Mouse (Mus musculus) heart, embryonic 12.5 days (tissue): ENCODE data around the gene Evi2a. TPM values are rescaled to one million over a fixed set of nuclear protein-coding genes. Genes with fewer than 3 reads are reported as not detected.

ENCODE experiments used
- ATAC-seq: fragments of 200-750 bp; cut with Nextera tagmentation; 2 replicates; pipeline ENCODE4 v1.8.0; 2017; ENCODE audit warnings: moderate TSS enrichment, moderate library complexity; ENCODE audit not compliant: insufficient number of reproducible peaks, low FRiP score
- H3K27ac ChIP-seq: fragments of 300-500 bp; sonication (generic); 2 replicates; pipeline ENCODE4 v1.5.1; 2016; ENCODE audit warnings: mild to moderate bottlenecking, moderate library complexity; ENCODE audit not compliant: poor library complexity, severe bottlenecking
- H3K27me3 ChIP-seq: fragments of 300-500 bp; sonication (generic); replicated peaks from 2 replicates; pipeline ENCODE4 v1.6.1; 2016; ENCODE audit warnings: mild to moderate bottlenecking, moderate library complexity
- H3K36me3 ChIP-seq: fragments of 300-500 bp; sonication (generic); 2 replicates; pipeline ENCODE4 v1.6.1; 2016; ENCODE audit warnings: mild to moderate bottlenecking, moderate library complexity
- H3K4me1 ChIP-seq: fragments of 300-500 bp; sonication (generic); replicated peaks from 2 replicates; pipeline ENCODE4 v1.6.1; 2016; ENCODE audit warnings: mild to moderate bottlenecking
- H3K4me2 ChIP-seq: fragments of 300-500 bp; sonication (generic); 2 replicates; pipeline ENCODE4 v1.6.1; 2016; ENCODE audit warnings: mild to moderate bottlenecking, moderate library complexity
- H3K4me3 ChIP-seq: fragments of 300-500 bp; sonication (generic); 2 replicates; pipeline ENCODE4 v1.5.1; 2016; ENCODE audit warnings: mild to moderate bottlenecking
- H3K9ac ChIP-seq: fragments of 300-500 bp; sonication (generic); 2 replicates; pipeline ENCODE4 v1.6.1; 2016; ENCODE audit warnings: mild to moderate bottlenecking, moderate library complexity
- H3K9me3 ChIP-seq: fragments of 300-500 bp; sonication (generic); replicated peaks from 2 replicates; pipeline ENCODE4 v1.6.1; 2016; ENCODE audit warnings: mild to moderate bottlenecking, moderate library complexity
- WGBS: fragments of 180-500 bp; shearing (Covaris S2); methylation state at CpG from one replicate; pipeline ENCODE4 v1.1.7; 2016; 5-methylcytosine and 5-hydroxymethylcytosine counted together
- polyA plus RNA-seq: library from polyadenylated mRNA; unstranded; fragments of >200 nt; fragmentation: Nextera tagmentation; extraction: Ambion mirVana; gene quantifications from 2 replicates; pipeline ENCODE4 v1.2.1, GENCODE M21; 2016

Gene Evi2a
- polyA plus RNA-seq, 1 experiment from 2014 or later, result 1.1 TPM

- Histone ChIP-seq H3K4me2 (no peak overlapping the region), H3K9ac (no peak overlapping the region), H3K4me3 (no peak overlapping the region), H3K4me1 (peaks cover 9% of the 10 kb centered on the region; the same call in 1 of the 2 replicates), H3K27ac (no peak overlapping the region), H3K9me3 (no peaks in the 10 kb centered on the region), H3K27me3 (no peaks in the 10 kb centered on the region), H3K36me3 (0 out of 2 replicates have a peak, but pooled peaks cover 3% of the 10 kb centered on the region)
- WGBS, result 88% methylated on average over 1 of the region's 1 CpGs
- no peak for ATAC-seq
These were observed 6.2 kb downstream of the Evi2a start for GRCm38 (mm10) chr11:79524310-79524575.

- Histone ChIP-seq H3K4me2 (no peak within 1 kb of the TSS), H3K27ac (no peak within 1 kb of the TSS), H3K9me3 (no peaks in the 10 kb centered on the region), H3K27me3 (no peaks in the 10 kb centered on the region), H3K4me1 (peaks cover 9% of the 10 kb centered on the region; the same call in 1 of the 2 replicates), H3K36me3 (0 out of 2 replicates have a peak, but pooled peaks cover 3% of the 10 kb centered on the region), H3K4me3 (no peak within 1 kb of the TSS), H3K9ac (no peak within 1 kb of the TSS)
- ATAC-seq, result no peak
- WGBS, result 61% methylated on average over 10 of the region's 10 CpGs
These were observed 6.7 kb downstream of the Evi2a start, which contains the start of gene Evi2b for GRCm38 (mm10) chr11:79523560-79524309. Gene Evi2b, minus strand, starts transcription at chr11:79523762.

- ATAC-seq, result no peak
- Histone ChIP-seq H3K27me3 (no peaks in the 10 kb centered on the region), H3K9me3 (no peaks in the 10 kb centered on the region), H3K36me3 (0 out of 2 replicates have a peak, but pooled peaks cover 3% of the 10 kb centered on the region), H3K4me1 (peaks cover 9% of the 10 kb centered on the region; the same call in 1 of the 2 replicates), H3K9ac (no peak overlapping the region), H3K4me2 (no peak overlapping the region), H3K27ac (no peak overlapping the region), H3K4me3 (no peak overlapping the region)
- 77% methylated on average over 1 of the region's 1 CpGs for WGBS
These were observed 7.5 kb downstream of the Evi2a start for GRCm38 (mm10) chr11:79522944-79523343.

GRCm38 (mm10) chr11:79521930-79522329 lies 8.5 kb downstream of the Evi2a start:
- Histone ChIP-seq H3K27ac (no peak overlapping the region), H3K4me3 (no peak overlapping the region)

GRCm38 (mm10) chr11:79520772-79521171 lies 9.6 kb downstream of the Evi2a start:
- Histone ChIP-seq H3K36me3 (0 out of 2 replicates have a peak, but pooled peaks cover 3% of the 10 kb centered on the region), H3K27ac (no peak overlapping the region), H3K4me3 (no peak overlapping the region), H3K9me3 (no peaks in the 10 kb centered on the region), H3K9ac (no peak overlapping the region), H3K4me1 (no peaks in the 10 kb centered on the region), H3K4me2 (no peak overlapping the region), H3K27me3 (no peaks in the 10 kb centered on the region)
- no peak for ATAC-seq

More at GRCm38 (mm10) chr11:79521930-79522329, 8.5 kb downstream of the Evi2a start:
- H3K27me3 ChIP-seq, result no peaks in the 10 kb centered on the region
- H3K4me2 ChIP-seq, result no peak overlapping the region
- H3K9me3 ChIP-seq, result no peaks in the 10 kb centered on the region
- no peak for ATAC-seq
- no peak overlapping the region for H3K9ac ChIP-seq
- 0 out of 2 replicates have a peak, but pooled peaks cover 3% of the 10 kb centered on the region for H3K36me3 ChIP-seq
- H3K4me1 ChIP-seq, result peaks cover 2% of the 10 kb centered on the region; the same call in 1 of the 2 replicates

- H3K9me3 ChIP-seq, result no peaks in the 10 kb centered on the region
- H3K27ac ChIP-seq, result no peak overlapping the region
- H3K27me3 ChIP-seq, result no peaks in the 10 kb centered on the region
- no peak overlapping the region for H3K9ac ChIP-seq
- ATAC-seq, result no peak
- H3K4me1 ChIP-seq, result no peaks in the 10 kb centered on the region
- 79% methylated on average over 1 of the region's 1 CpGs for WGBS
- no peak overlapping the region for H3K4me3 ChIP-seq
- H3K36me3 ChIP-seq, result 0 out of 2 replicates have a peak, but pooled peaks cover 9% of the 10 kb centered on the region
- H3K4me2 ChIP-seq, result no peak overlapping the region
These were observed 10.5 kb downstream of the Evi2a start for GRCm38 (mm10) chr11:79519878-79520291.

DNA sequence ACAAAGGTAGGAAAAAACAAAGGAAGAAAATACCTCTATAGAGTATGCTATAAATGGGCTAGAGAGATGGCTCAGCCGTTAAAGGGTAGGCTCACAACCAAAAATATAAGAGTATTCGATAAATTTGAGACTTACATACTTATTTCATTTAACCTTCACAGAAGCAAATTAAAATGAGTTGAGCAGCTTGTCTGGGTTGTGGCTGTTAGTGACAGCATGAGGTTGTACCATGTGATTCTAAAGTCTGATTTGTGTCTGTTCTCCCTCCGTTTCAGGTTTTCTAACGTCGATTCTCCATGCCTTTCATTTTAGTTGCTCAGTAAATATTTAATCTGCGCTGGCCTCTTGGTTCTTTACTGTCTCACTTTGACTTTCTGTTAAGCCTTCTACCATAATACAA lies 11.1 kb downstream of the Evi2a start:
- no peaks in the 10 kb centered on the region for H3K9me3 ChIP-seq
- 88% methylated on average over 6 of the region's 6 CpGs for WGBS

DNA sequence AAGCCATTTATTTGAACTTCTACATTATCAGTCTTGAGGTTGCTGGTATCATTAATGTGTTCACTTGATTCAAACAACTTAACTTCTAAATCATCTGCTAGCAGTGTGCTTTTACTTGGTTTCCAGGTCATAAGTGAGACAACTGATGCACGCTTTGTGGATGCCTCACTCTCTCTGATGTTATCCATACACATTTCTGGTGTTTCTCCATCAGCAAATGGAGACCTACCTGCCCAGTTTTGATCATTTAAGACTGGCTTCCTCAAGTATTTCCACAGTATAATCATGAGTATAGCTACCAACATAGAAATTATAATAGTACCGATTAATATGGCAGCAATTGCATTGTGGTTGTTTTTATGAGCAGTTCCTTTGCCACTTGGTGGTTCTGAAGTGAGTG lies 14.6 kb downstream of the Evi2a start:
- Histone ChIP-seq H3K27me3 (no peaks in the 10 kb centered on the region), H3K36me3 (0 out of 2 replicates have a peak, but pooled peaks cover 6% of the 10 kb centered on the region), H3K4me3 (no peak overlapping the region), H3K4me2 (no peak overlapping the region), H3K9me3 (no peaks in the 10 kb centered on the region), H3K27ac (no peak overlapping the region), H3K4me1 (no peaks in the 10 kb centered on the region), H3K9ac (no peak overlapping the region)
- 95% methylated on average over 2 of the region's 2 CpGs for WGBS
- ATAC-seq, result no peak

More for the DNA sequence above, 11.1 kb downstream of the Evi2a start:
- Histone ChIP-seq H3K4me1 (no peaks in the 10 kb centered on the region), H3K27me3 (no peaks in the 10 kb centered on the region), H3K4me3 (no peak overlapping the region), H3K4me2 (no peak overlapping the region), H3K9ac (no peak overlapping the region), H3K36me3 (0 out of 2 replicates have a peak, but pooled peaks cover 9% of the 10 kb centered on the region), H3K27ac (no peak overlapping the region)
- ATAC-seq, result no peak

DNA sequence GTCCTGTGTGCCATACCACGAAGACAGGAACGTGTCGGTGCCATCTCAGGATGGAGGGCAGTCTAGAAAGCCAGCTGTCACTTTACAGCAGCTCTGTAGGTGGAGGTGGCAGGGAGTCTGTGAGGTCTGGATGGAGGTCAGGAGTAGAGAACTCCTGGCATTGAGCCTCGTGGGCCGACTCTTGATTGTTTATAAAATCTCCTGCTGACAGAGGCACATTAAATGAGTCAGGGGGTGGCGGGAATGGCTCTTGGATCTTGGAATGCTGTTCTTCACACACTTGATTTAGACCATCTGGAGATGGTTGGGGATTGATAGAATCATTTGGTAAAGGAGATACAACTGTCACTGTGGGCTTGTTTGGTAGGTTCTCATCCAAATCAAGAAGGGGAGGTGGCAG lies 15.1 kb downstream of the Evi2a start:
- no peak for ATAC-seq
- WGBS, result 74% methylated on average over 6 of the region's 6 CpGs
- Histone ChIP-seq H3K36me3 (0 out of 2 replicates have a peak, but pooled peaks cover 6% of the 10 kb centered on the region), H3K4me1 (no peaks in the 10 kb centered on the region), H3K4me2 (no peak overlapping the region), H3K27me3 (no peaks in the 10 kb centered on the region), H3K4me3 (no peak overlapping the region), H3K9me3 (no peaks in the 10 kb centered on the region), H3K27ac (no peak overlapping the region), H3K9ac (no peak overlapping the region)

DNA sequence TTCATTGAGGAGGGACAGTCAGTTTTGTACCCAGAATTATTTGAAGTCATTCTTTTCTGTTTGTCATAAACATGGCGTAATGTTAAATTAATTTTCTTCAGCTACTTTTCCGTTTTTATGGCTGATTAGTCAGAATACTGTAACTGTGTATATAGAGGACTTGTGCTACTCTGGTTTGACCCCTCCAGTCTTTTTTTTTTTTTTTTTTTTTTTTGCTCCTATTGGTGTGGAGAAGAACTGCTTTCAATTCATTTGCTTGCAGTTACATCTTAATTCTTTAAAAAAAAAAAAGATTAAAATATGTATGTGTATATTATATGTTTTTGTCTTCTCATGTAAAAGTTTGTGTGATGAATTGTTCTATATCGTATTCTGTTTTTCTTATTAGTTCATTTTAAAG lies 18.4 kb downstream of the Evi2a start:
- H3K27me3 ChIP-seq, result no peaks in the 10 kb centered on the region
- 93% methylated on average over 3 of the region's 3 CpGs for WGBS
- no peak for ATAC-seq

DNA sequence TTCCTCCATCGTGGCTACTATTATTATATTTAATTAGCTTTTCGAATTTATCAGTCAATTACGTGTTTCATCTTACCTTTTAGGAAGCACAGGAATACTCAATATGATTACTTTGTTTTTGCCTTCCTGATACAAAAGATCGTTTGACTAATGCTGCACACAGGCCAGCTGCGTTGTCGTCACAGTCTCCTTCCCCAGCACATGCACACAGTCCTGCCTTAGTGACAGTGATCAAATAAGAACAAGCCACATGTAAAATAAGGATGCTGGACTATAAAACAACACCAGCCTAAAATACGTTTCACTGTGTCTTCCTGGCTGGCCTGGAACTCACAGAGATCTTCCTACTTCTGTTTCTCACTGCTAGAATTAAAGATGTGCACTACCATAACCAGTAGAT lies 25.9 kb downstream of the Evi2a start:
- H3K4me3 ChIP-seq, result no peak overlapping the region
- no peaks in the 10 kb centered on the region for H3K4me1 ChIP-seq
- no peaks in the 10 kb centered on the region for H3K9me3 ChIP-seq
- H3K9ac ChIP-seq, result no peak overlapping the region
- no peak overlapping the region for H3K4me2 ChIP-seq
- no peaks in the 10 kb centered on the region for H3K36me3 ChIP-seq
- no peaks in the 10 kb centered on the region for H3K27me3 ChIP-seq
- 85% methylated on average over 7 of the region's 7 CpGs for WGBS
- no peak overlapping the region for H3K27ac ChIP-seq
- no peak for ATAC-seq

More for the DNA sequence above, 18.4 kb downstream of the Evi2a start:
- Histone ChIP-seq H3K36me3 (0 out of 2 replicates have a peak, but pooled peaks cover 6% of the 10 kb centered on the region), H3K4me1 (no peaks in the 10 kb centered on the region), H3K27ac (no peak overlapping the region), H3K4me2 (no peak overlapping the region), H3K4me3 (no peak overlapping the region), H3K9me3 (no peaks in the 10 kb centered on the region), H3K9ac (no peak overlapping the region)
